ENCODE assay signal across 17 mouse cellular contexts in genomic region chr11:36013179-36013578, GRCm38 (mm10).
"Had no signal": no experiment of that assay in that cellular context is flagged by ENCODE, and none has a peak within 500 bp of the region (broad histone marks: within the 10 kb centered on the region; RNA-seq: fewer than 3 reads in every experiment).

No protein-coding gene starts in this region.

- H3K27me3 ChIP-seq: liver, embryonic 15.5 days; lung, embryonic 15.5 days; megakaryocyte, embryonic 14.5 days; midbrain, embryonic 13.5 days; midbrain, embryonic 15.5 days; neural tube, embryonic 12.5 days; stomach, embryonic 15.5 days had no signal

- H3K4me1 ChIP-seq: liver, embryonic 15.5 days; lung, embryonic 15.5 days; megakaryocyte, embryonic 14.5 days; midbrain, embryonic 15.5 days; stomach, embryonic 15.5 days had no signal

- H3K27ac ChIP-seq: liver, embryonic 15.5 days; lung, embryonic 15.5 days; macrophage; midbrain, embryonic 13.5 days; midbrain, embryonic 15.5 days; neural tube, embryonic 12.5 days; stomach, embryonic 15.5 days; stomach, postnatal 0 days had no signal

- ATAC-seq: liver, postnatal 0 days; lung, postnatal 0 days; midbrain, embryonic 13.5 days; midbrain, embryonic 15.5 days had no signal

- H3K4me2 ChIP-seq: liver, embryonic 15.5 days; lung, embryonic 15.5 days; midbrain, embryonic 13.5 days; midbrain, embryonic 15.5 days; neural tube, embryonic 12.5 days; stomach, embryonic 15.5 days had no signal

- H3K9ac ChIP-seq: liver, embryonic 15.5 days; liver, postnatal 0 days; lung, embryonic 15.5 days; midbrain, embryonic 13.5 days; midbrain, embryonic 15.5 days; neural tube, embryonic 12.5 days; stomach, embryonic 15.5 days had no signal

- DNase-seq: liver, postnatal 0 days; lung, adult 2 months; lung, postnatal 14 days; lung, postnatal 36 days; right cerebral cortex, postnatal 14 days; thymus, postnatal 14 days; thymus, postnatal 36 days had no signal

- H3K36me3 ChIP-seq: liver, embryonic 15.5 days; lung, embryonic 15.5 days; neural tube, embryonic 12.5 days; stomach, embryonic 15.5 days had no signal

- H3K4me3 ChIP-seq: liver, embryonic 15.5 days; lung, embryonic 15.5 days; megakaryocyte, embryonic 14.5 days; midbrain, embryonic 13.5 days; midbrain, embryonic 15.5 days; neural tube, embryonic 12.5 days; stomach, embryonic 15.5 days had no signal

- H3K9me3 ChIP-seq: liver, embryonic 15.5 days; lung, embryonic 15.5 days; midbrain, embryonic 13.5 days; midbrain, embryonic 15.5 days; neural tube, embryonic 12.5 days; stomach, embryonic 15.5 days had no signal
